Mouse (Mus musculus): ENCODE data around the gene Cct3. TPM values are rescaled to one million over a fixed set of nuclear protein-coding genes. Genes with fewer than 3 reads are reported as not detected.
"Not testable (repeated sequence)": the region's sequence is repeated elsewhere in the genome, so short reads cannot be mapped to it uniquely, and the experiment has no call there.

Gene Cct3
- 100 to 1,000 TPM; 186 to 189 TPM for total RNA-seq (2021)
- long read RNA-seq, transcript Cct3-201 (14 exons, 1,977 nt): major isoform, 114 of 130 reads
- long read RNA-seq, partial matches to known transcripts: 7 of 130 reads
- long read RNA-seq, other reads (novel, unspliced or antisense): 7 of 130 reads

GRCm38 (mm10) chr3:88296561-88297318 is at the start of gene Cct3, which contains the start of gene Tsacc:
TSS of gene Cct3 (plus strand) at chr3:88297116.
TSS of gene Tsacc (minus strand) at chr3:88296999.
- DNase-seq (ENCODE audit: low spot score in 2 of 2): peak; percentile 96 to 99

- no peak for DNase-seq (ENCODE audit: low spot score in 2 of 2)
Measured at GRCm38 (mm10) chr3:88247666-88248065, 49.2 kb upstream of the Cct3 start.

- no peak for DNase-seq (ENCODE audit: low spot score in 2 of 2)
Measured at GRCm38 (mm10) chr3:88248406-88248805, 48.5 kb upstream of the Cct3 start.

GRCm38 (mm10) chr3:88252739-88253138 is 44.2 kb upstream of the Cct3 start:
- no peak for DNase-seq (ENCODE audit: low spot score in 2 of 2)

- DNase-seq (ENCODE audit: low spot score in 2 of 2): no peak
Measured at GRCm38 (mm10) chr3:88254268-88254926, 42.5 kb upstream of the Cct3 start, which contains the start of gene Rhbg. TSS of gene Rhbg (minus strand) at chr3:88254709.

GRCm38 (mm10) chr3:88255950-88256349 is 41.0 kb upstream of the Cct3 start:
- no peak for DNase-seq (ENCODE audit: low spot score in 2 of 2)

GRCm38 (mm10) chr3:88256382-88256781 is 40.5 kb upstream of the Cct3 start:
- DNase-seq (ENCODE audit: low spot score in 2 of 2): no peak

GRCm38 (mm10) chr3:88262346-88262745 is 34.6 kb upstream of the Cct3 start:
- DNase-seq (ENCODE audit: low spot score in 2 of 2): no peak

GRCm38 (mm10) chr3:88268014-88268413 is 28.9 kb upstream of the Cct3 start:
- not testable (repeated sequence) for DNase-seq (ENCODE audit: low spot score in 2 of 2)

GRCm38 (mm10) chr3:88268991-88269390 is 27.9 kb upstream of the Cct3 start:
- no peak for DNase-seq (ENCODE audit: low spot score in 2 of 2)

GRCm38 (mm10) chr3:88271298-88271697 is 25.6 kb upstream of the Cct3 start:
- DNase-seq (ENCODE audit: low spot score in 2 of 2): not testable (repeated sequence)

GRCm38 (mm10) chr3:88271859-88272258 is 25.1 kb upstream of the Cct3 start:
- DNase-seq (ENCODE audit: low spot score in 2 of 2): no peak

GRCm38 (mm10) chr3:88274002-88274401 is 22.9 kb upstream of the Cct3 start:
- no peak for DNase-seq (ENCODE audit: low spot score in 2 of 2)

GRCm38 (mm10) chr3:88276121-88276520 is 20.8 kb upstream of the Cct3 start:
- DNase-seq (ENCODE audit: low spot score in 2 of 2): no peak

- peak in 1 of 2 experiments; percentile 62 for DNase-seq (ENCODE audit: low spot score in 2 of 2)
Measured at GRCm38 (mm10) chr3:88276529-88277143, 20.3 kb upstream of the Cct3 start.

GRCm38 (mm10) chr3:88280035-88280434 is 16.9 kb upstream of the Cct3 start:
- DNase-seq (ENCODE audit: low spot score in 2 of 2): no peak

GRCm38 (mm10) chr3:88281141-88281916 is 15.6 kb upstream of the Cct3 start:
- not testable (repeated sequence) for DNase-seq (ENCODE audit: low spot score in 2 of 2)

- not testable (repeated sequence) for DNase-seq (ENCODE audit: low spot score in 2 of 2)
Measured at GRCm38 (mm10) chr3:88284815-88285564, 11.9 kb upstream of the Cct3 start.

- DNase-seq (ENCODE audit: low spot score in 2 of 2): not testable (repeated sequence)
Measured at GRCm38 (mm10) chr3:88285565-88285895, 11.4 kb upstream of the Cct3 start.

- DNase-seq (ENCODE audit: low spot score in 2 of 2): no peak
Measured at GRCm38 (mm10) chr3:88287110-88287509, 9.8 kb upstream of the Cct3 start, which contains the start of gene Gm38392. TSS of gene Gm38392 (minus strand) at chr3:88287210.
